Comparison of ENCODE assay signal across 8 mouse cellular contexts in genomic region chr2:5950766-5951595, GRCm38 (mm10). TPM values are rescaled to one million over a fixed set of nuclear protein-coding genes. Genes with fewer than 3 reads are reported as not detected.
DNase-seq lines count a peak whose midpoint lies in the region; ATAC-seq and TF ChIP-seq lines count a peak whose summit lies in the region.

Upf2 (plus strand) TSS chr2:5951469.

- peak within 1 kb of the TSS; percentile 89 for H3K4me2 ChIP-seq in forebrain, embryonic 12.5 days
- H3K4me2 ChIP-seq in heart, postnatal 0 days (ENCODE audit: low read depth, low read length), result peak within 1 kb of the TSS; percentile 77
- H3K4me2 ChIP-seq in liver, embryonic 16.5 days (ENCODE audit: low read depth, low read length), result peak within 1 kb of the TSS; percentile 86
- H3K4me2 ChIP-seq in neural tube, embryonic 13.5 days, result peak within 1 kb of the TSS; percentile 95

- H3K36me3 ChIP-seq in E14TG2a.4 (ENCODE audit: insufficient read depth, low read length), result no peaks in the 10 kb centered on the region
- H3K36me3 ChIP-seq in forebrain, embryonic 12.5 days (replicated peaks), result 0 out of 2 replicates have a peak, but pooled peaks cover 2% of the 10 kb centered on the region
- H3K36me3 ChIP-seq in heart, postnatal 0 days (replicated peaks; ENCODE audit: control insufficient read depth, insufficient read depth, low read length), result no peaks in the 10 kb centered on the region
- no peaks in the 10 kb centered on the region for H3K36me3 ChIP-seq in liver, embryonic 16.5 days (ENCODE audit: control insufficient read depth, insufficient read depth)
- H3K36me3 ChIP-seq in neural tube, embryonic 13.5 days, result no peaks in the 10 kb centered on the region
- H3K36me3 ChIP-seq in testis, adult 2 months (ENCODE audit: control insufficient read depth, insufficient read depth, low read length), result no peaks in the 10 kb centered on the region

- peak within 1 kb of the TSS; percentile 100 for H3K4me3 ChIP-seq in E14TG2a.4 (replicated peaks; ENCODE audit: low read length)
- peak within 1 kb of the TSS; percentile 93 for H3K4me3 ChIP-seq in forebrain, embryonic 12.5 days (replicated peaks)
- peak within 1 kb of the TSS; percentile 83 for H3K4me3 ChIP-seq in heart, postnatal 0 days (ENCODE audit: low read depth, low read length)
- peak within 1 kb of the TSS; percentile 99 for H3K4me3 ChIP-seq in liver, embryonic 16.5 days (ENCODE audit: low read depth, low read length)
- peak within 1 kb of the TSS; percentile 70 for H3K4me3 ChIP-seq in neural tube, embryonic 13.5 days
- peak within 1 kb of the TSS; percentile 93 for H3K4me3 ChIP-seq in testis, adult 2 months (ENCODE audit: control insufficient read depth, low read depth, low read length)

- ATAC-seq in forebrain, embryonic 12.5 days (ENCODE audit: low FRiP score), result peak; percentile 96
- peak; percentile 95 for ATAC-seq in heart, postnatal 0 days (ENCODE audit: insufficient read depth, low read depth)
- peak; percentile 93 for ATAC-seq in liver, embryonic 16.5 days (ENCODE audit: low read depth)
- peak; percentile 95 for ATAC-seq in neural tube, embryonic 13.5 days (ENCODE audit: low read depth)

- DNase-seq in c-Kit-positive CD71-positive TER-119-positive erythroid progenitor cells, embryonic 14.5 days (ENCODE audit: low spot score), result peak; percentile 96
- DNase-seq in heart, postnatal 0 days (ENCODE audit: low spot score), result peak; percentile 100
- DNase-seq in kidney, postnatal 4 days, result peak; percentile 98 to 99

- TF ChIP-seq POLR2A in testis, adult 2 months (IDR thresholded peaks at IDR 0.05; ENCODE audit: control insufficient read depth, low read depth, low read length), result peak; percentile 13; the same call in 1 of the 2 replicates

- peaks cover 56% of the 10 kb centered on the region for H3K4me1 ChIP-seq in E14TG2a.4 (replicated peaks; ENCODE audit: low read depth, low read length)
- H3K4me1 ChIP-seq in forebrain, embryonic 12.5 days, result peaks cover 14% of the 10 kb centered on the region
- H3K4me1 ChIP-seq in heart, postnatal 0 days (ENCODE audit: control insufficient read depth, insufficient read depth), result peaks cover 6% of the 10 kb centered on the region; the same call in 1 of the 2 replicates
- peaks cover 18% of the 10 kb centered on the region for H3K4me1 ChIP-seq in liver, embryonic 16.5 days (ENCODE audit: control insufficient read depth, low read depth, low read length)
- H3K4me1 ChIP-seq in neural tube, embryonic 13.5 days (replicated peaks), result peaks cover 21% of the 10 kb centered on the region
- H3K4me1 ChIP-seq in testis, adult 2 months (ENCODE audit: control insufficient read depth, insufficient read depth, low read length), result 0 out of 2 replicates have a peak, but pooled peaks cover 3% of the 10 kb centered on the region

- no peaks in the 10 kb centered on the region for H3K9me3 ChIP-seq in E14TG2a.4 (ENCODE audit: low read length)
- no peaks in the 10 kb centered on the region for H3K9me3 ChIP-seq in forebrain, embryonic 12.5 days
- H3K9me3 ChIP-seq in heart, postnatal 0 days (replicated peaks; ENCODE audit: control insufficient read depth, low read length), result no peaks in the 10 kb centered on the region
- no peaks in the 10 kb centered on the region for H3K9me3 ChIP-seq in liver, embryonic 16.5 days (replicated peaks; ENCODE audit: control insufficient read depth, low read length)
- no peaks in the 10 kb centered on the region for H3K9me3 ChIP-seq in neural tube, embryonic 13.5 days

- peak within 1 kb of the TSS; percentile 92 for H3K9ac ChIP-seq in forebrain, embryonic 12.5 days
- peak within 1 kb of the TSS; percentile 84 for H3K9ac ChIP-seq in heart, postnatal 0 days (replicated peaks; ENCODE audit: low read depth, low read length)
- peak within 1 kb of the TSS; percentile 97 for H3K9ac ChIP-seq in liver, embryonic 16.5 days (ENCODE audit: low read depth, low read length)
- H3K9ac ChIP-seq in neural tube, embryonic 13.5 days, result peak within 1 kb of the TSS; percentile 81

- no peak for TF ChIP-seq CTCF in E14TG2a.4 (conservative IDR thresholded peaks at IDR 0.05; ENCODE audit: low read length)
- no peak for TF ChIP-seq CTCF in heart, postnatal 0 days (IDR thresholded peaks at IDR 0.05; ENCODE audit: low read depth)
- TF ChIP-seq CTCF in testis, adult 2 months (IDR thresholded peaks at IDR 0.05; ENCODE audit: control insufficient read depth, insufficient read depth, insufficient replicate concordance, low read depth, low read length), result no peak

- peak; percentile 98 for TF ChIP-seq EP300 in heart, postnatal 0 days (IDR thresholded peaks at IDR 0.05; ENCODE audit: low read depth)

- WGBS in forebrain, embryonic 12.5 days, result under 1% methylated on average over 46 of the region's 54 CpGs
- under 1% methylated on average over 36 of the region's 54 CpGs for WGBS in heart, postnatal 0 days
- WGBS in liver, embryonic 16.5 days (ENCODE audit: insufficient replicate concordance), result under 1% methylated on average over 47 of the region's 54 CpGs
- WGBS in neural tube, embryonic 13.5 days, result under 1% methylated on average over 47 of the region's 54 CpGs

- no peaks in the 10 kb centered on the region for H3K27me3 ChIP-seq in E14TG2a.4 (ENCODE audit: insufficient read depth, low read length)
- no peaks in the 10 kb centered on the region for H3K27me3 ChIP-seq in forebrain, embryonic 12.5 days
- H3K27me3 ChIP-seq in heart, postnatal 0 days (ENCODE audit: control insufficient read depth, insufficient read depth, low read length), result no peaks in the 10 kb centered on the region
- H3K27me3 ChIP-seq in liver, embryonic 16.5 days (ENCODE audit: control insufficient read depth, insufficient read depth, low read depth, low read length), result no peaks in the 10 kb centered on the region
- H3K27me3 ChIP-seq in neural tube, embryonic 13.5 days, result no peaks in the 10 kb centered on the region
- H3K27me3 ChIP-seq in testis, adult 2 months (ENCODE audit: control insufficient read depth, insufficient read depth, low read length), result no peaks in the 10 kb centered on the region

- peak within 1 kb of the TSS; percentile 89 for H3K27ac ChIP-seq in forebrain, embryonic 12.5 days
- H3K27ac ChIP-seq in heart, postnatal 0 days (ENCODE audit: low read depth), result peak within 1 kb of the TSS; percentile 88
- peak within 1 kb of the TSS; percentile 89 for H3K27ac ChIP-seq in liver, embryonic 16.5 days (ENCODE audit: low read length)
- peak within 1 kb of the TSS; percentile 91 for H3K27ac ChIP-seq in neural tube, embryonic 13.5 days (replicated peaks)
- peak within 1 kb of the TSS; percentile 94 for H3K27ac ChIP-seq in testis, adult 2 months (ENCODE audit: control insufficient read depth, insufficient read depth, low read depth, low read length)

RNA-seq across cellular contexts. Expression of gene Upf2, which starts in this region (rescaled TPM):
- 13.9 and 14.0 TPM in 2 replicates for polyA plus RNA-seq in forebrain, embryonic 12.5 days (2016; fragmentation: Nextera tagmentation; extraction: Ambion mirVana)
- 2.7 and 5.6 TPM in 2 replicates for total RNA-seq in heart, postnatal 0 days (2014; rRNA removed; ENCODE audit: low replicate concordance)
- 3.5 and 3.6 TPM in 2 replicates for polyA plus RNA-seq in heart, postnatal 0 days (2015; fragmentation: Nextera tagmentation; extraction: Ambion mirVana)
- polyA plus RNA-seq in liver, embryonic 16.5 days (2015; fragmentation: Nextera tagmentation; extraction: Ambion mirVana), result 3.9 and 4.1 TPM in 2 replicates
- polyA plus RNA-seq in neural tube, embryonic 13.5 days (2015; fragmentation: Nextera tagmentation; extraction: Ambion mirVana), result 8.0 and 8.8 TPM in 2 replicates
- 8.9 and 11.0 TPM in 2 replicates for polyA plus RNA-seq in testis, adult 2 months (2012; rRNA removed)

Comparison
In these comparisons a context has a peak if more than half of its experiments do, and no peak if none do; other contexts are left out.
1. Peak in every context shown above with its lines: DNase-seq, ATAC-seq, H3K4me3 ChIP-seq and H3K27ac ChIP-seq.